Mouse (Mus musculus) midbrain, embryonic 12.5 days (tissue): ENCODE data around the gene Ephx4. TPM values are rescaled to one million over a fixed set of nuclear protein-coding genes. Genes with fewer than 3 reads are reported as not detected.

Source experiments
- ATAC-seq: fragments of 200-750 bp; cut with Nextera tagmentation; 2 replicates; pipeline ENCODE4 v1.8.0; 2017; ENCODE audit warnings: low read depth, moderate TSS enrichment, moderate library complexity; ENCODE audit not compliant: low FRiP score
- H3K27ac ChIP-seq: fragments of 300-500 bp; sonication (generic); replicated peaks from 2 replicates; pipeline ENCODE4 v1.5.1; 2016; ENCODE audit warnings: mild to moderate bottlenecking
- H3K27me3 ChIP-seq: fragments of 300-500 bp; sonication (generic); 2 replicates; pipeline ENCODE4 v1.6.1; 2016; ENCODE audit warnings: mild to moderate bottlenecking
- H3K36me3 ChIP-seq: fragments of 300-500 bp; sonication (generic); 2 replicates; pipeline ENCODE4 v1.6.1; 2016
- H3K4me1 ChIP-seq: fragments of 300-500 bp; sonication (generic); 2 replicates; pipeline ENCODE4 v1.6.1; 2016
- H3K4me2 ChIP-seq: fragments of 300-500 bp; sonication (generic); replicated peaks from 2 replicates; pipeline ENCODE4 v1.6.1; 2016; ENCODE audit warnings: mild to moderate bottlenecking, moderate library complexity
- H3K4me3 ChIP-seq: fragments of 300-500 bp; sonication (generic); 2 replicates; pipeline ENCODE4 v1.5.1; 2016; ENCODE audit warnings: mild to moderate bottlenecking
- H3K9ac ChIP-seq: fragments of 300-500 bp; sonication (generic); replicated peaks from 2 replicates; pipeline ENCODE4 v1.6.1; 2016; ENCODE audit warnings: mild to moderate bottlenecking, moderate library complexity
- H3K9me3 ChIP-seq: fragments of 300-500 bp; sonication (generic); 2 replicates; pipeline ENCODE4 v1.6.1; 2016; ENCODE audit warnings: mild to moderate bottlenecking
- WGBS: fragments of 180-500 bp; shearing (Covaris S2); methylation state at CpG from one replicate; pipeline ENCODE4 v1.1.7; 2016; 5-methylcytosine and 5-hydroxymethylcytosine counted together
- polyA plus RNA-seq: library from polyadenylated mRNA; unstranded; fragments of >200 nt; fragmentation: Nextera tagmentation; extraction: Ambion mirVana; gene quantifications from 2 replicates; pipeline ENCODE4 v1.2.1, GENCODE M21; 2016

Ephx4 gene
- polyA plus RNA-seq, 1 experiment from 2014 or later = 0.83 TPM

GRCm38 (mm10) chr5:107467098-107467497, 64.6 kb downstream of the Ephx4 start:
- no peak overlapping the region for H3K27ac ChIP-seq
- H3K27me3 ChIP-seq = no peaks in the 10 kb centered on the region
- no peaks in the 10 kb centered on the region for H3K36me3 ChIP-seq
- no peak overlapping the region for H3K9ac ChIP-seq
- peaks cover 3% of the 10 kb centered on the region; the same call in 1 of the 2 replicates for H3K4me1 ChIP-seq
- no peak for ATAC-seq
- no peak overlapping the region for H3K4me2 ChIP-seq
- H3K4me3 ChIP-seq = no peak overlapping the region
- WGBS = 83% methylated on average over 4 of the region's 4 CpGs
- H3K9me3 ChIP-seq = no peaks in the 10 kb centered on the region

- Histone ChIP-seq H3K27ac (no peak overlapping the region), H3K9ac (no peak overlapping the region), H3K4me3 (no peak overlapping the region), H3K4me2 (no peak overlapping the region), H3K4me1 (peaks cover 3% of the 10 kb centered on the region; the same call in 1 of the 2 replicates), H3K9me3 (no peaks in the 10 kb centered on the region), H3K27me3 (no peaks in the 10 kb centered on the region), H3K36me3 (peaks cover 9% of the 10 kb centered on the region; the same call in 1 of the 2 replicates)
- WGBS = 84% methylated on average over 10 of the region's 10 CpGs
- no peak for ATAC-seq
These were observed 68.2 kb downstream of the Ephx4 start for GRCm38 (mm10) chr5:107470600-107471329.

Other genes starting within 250 kb of the Ephx4 start
- 7.8 and 10.3 TPM in 2 replicates for gene Tgfbr3, start 113.1 kb upstream of the Ephx4 start, polyA plus RNA-seq
- gene Brdt, start 71.6 kb upstream of the Ephx4 start, polyA plus RNA-seq = 1.3 and 2.4 TPM in 2 replicates
- not detected in 2 replicates for gene Lpcat2b, start 28.8 kb downstream of the Ephx4 start, polyA plus RNA-seq
- gene Btbd8, start 35.3 kb downstream of the Ephx4 start, polyA plus RNA-seq = 11.6 and 13.6 TPM in 2 replicates
- 0.27 and 0.56 TPM in 2 replicates for gene Gm42669, start 104.9 kb downstream of the Ephx4 start, polyA plus RNA-seq
- gene 1700028K03Rik, start 132.0 kb downstream of the Ephx4 start, polyA plus RNA-seq = 0.17 and 0.25 TPM in 2 replicates
- 19.1 and 21.5 TPM in 2 replicates for gene Rpap2, start 194.6 kb downstream of the Ephx4 start, polyA plus RNA-seq
- 33.4 and 37.7 TPM in 2 replicates for gene Glmn, start 195.2 kb downstream of the Ephx4 start, polyA plus RNA-seq